32 mouse cellular contexts compared by ENCODE assay signal in the genomic region with DNA sequence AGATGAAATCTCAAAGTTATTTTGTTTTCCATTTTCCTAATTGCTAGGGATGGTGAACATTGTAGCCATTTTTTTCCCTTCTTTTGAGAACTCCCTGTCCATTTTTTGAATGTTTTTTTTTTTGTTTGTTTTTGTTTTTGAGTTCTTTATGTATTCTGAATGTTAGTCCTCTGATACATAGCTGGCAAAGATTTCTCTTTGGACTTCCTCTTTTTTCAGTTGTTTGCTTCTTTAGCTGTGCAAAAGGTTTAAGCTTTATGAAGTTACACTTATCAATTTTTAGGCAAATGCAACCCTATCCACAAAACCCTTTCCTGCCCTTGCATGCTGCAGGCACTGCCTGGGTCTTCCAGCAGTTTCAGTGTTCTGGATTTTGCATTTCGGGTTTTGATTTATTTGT.
"Had no signal": no experiment of that assay in that cellular context is flagged by ENCODE, and none has a peak within 500 bp of the region (broad histone marks: within the 10 kb centered on the region; RNA-seq: fewer than 3 reads in every experiment).

No protein-coding gene starts in this region.

- H3K4me3 ChIP-seq: limb, embryonic 10.5 days; limb, embryonic 12.5 days; limb, embryonic 13.5 days; limb, embryonic 15.5 days; liver, embryonic 12.5 days; liver, embryonic 13.5 days; liver, embryonic 15.5 days; lung, embryonic 15.5 days; megakaryocyte, embryonic 14.5 days; midbrain, embryonic 10.5 days; midbrain, embryonic 12.5 days; midbrain, embryonic 13.5 days; midbrain, embryonic 15.5 days; myocyte; neural tube, embryonic 12.5 days had no signal

- ATAC-seq: liver, embryonic 12.5 days; liver, postnatal 0 days; lung, postnatal 0 days; midbrain, embryonic 13.5 days; midbrain, embryonic 15.5 days; midbrain, embryonic 16.5 days had no signal

- H3K9ac ChIP-seq: limb, embryonic 12.5 days; limb, embryonic 13.5 days; limb, embryonic 15.5 days; liver, embryonic 12.5 days; liver, embryonic 13.5 days; liver, embryonic 14.5 days; liver, embryonic 15.5 days; liver, postnatal 0 days; lung, embryonic 14.5 days; lung, embryonic 15.5 days; midbrain, embryonic 12.5 days; midbrain, embryonic 13.5 days; midbrain, embryonic 15.5 days; neural tube, embryonic 12.5 days had no signal

- H3K36me3 ChIP-seq: limb, embryonic 10.5 days; limb, embryonic 12.5 days; limb, embryonic 13.5 days; limb, embryonic 15.5 days; liver, embryonic 12.5 days; liver, embryonic 13.5 days; liver, embryonic 15.5 days; lung, embryonic 15.5 days; midbrain, embryonic 10.5 days; midbrain, embryonic 12.5 days; midbrain, embryonic 13.5 days; midbrain, embryonic 15.5 days; neural tube, embryonic 12.5 days had no signal

- H3K27me3 ChIP-seq: limb, embryonic 12.5 days; limb, embryonic 15.5 days; liver, embryonic 12.5 days; liver, embryonic 13.5 days; liver, embryonic 15.5 days; lung, embryonic 15.5 days; midbrain, embryonic 12.5 days; midbrain, embryonic 13.5 days; midbrain, embryonic 15.5 days; neural tube, embryonic 12.5 days had no signal

- H3K4me2 ChIP-seq: limb, embryonic 12.5 days; limb, embryonic 13.5 days; limb, embryonic 15.5 days; liver, embryonic 11.5 days; liver, embryonic 12.5 days; liver, embryonic 13.5 days; liver, embryonic 15.5 days; lung, embryonic 14.5 days; lung, embryonic 15.5 days; midbrain, embryonic 11.5 days; midbrain, embryonic 12.5 days; midbrain, embryonic 13.5 days; midbrain, embryonic 15.5 days; neural tube, embryonic 12.5 days had no signal

- DNase-seq: left cerebral cortex, postnatal 4 days; liver; liver, embryonic 13.5 days; liver, postnatal 0 days; lung, adult 18-20 months; lung, adult 2 months; lung, embryonic 14.5 days; lung, postnatal 10 days; lung, postnatal 14 days; lung, postnatal 36 days; lung, postnatal 4 days; midbrain, embryonic 14.5 days had no signal

- H3K27ac ChIP-seq: limb, embryonic 10.5 days; limb, embryonic 12.5 days; limb, embryonic 13.5 days; limb, embryonic 15.5 days; liver, embryonic 12.5 days; liver, embryonic 13.5 days; liver, embryonic 14.5 days; liver, embryonic 15.5 days; lung, embryonic 15.5 days; macrophage; midbrain, embryonic 10.5 days; midbrain, embryonic 12.5 days; midbrain, embryonic 13.5 days; midbrain, embryonic 15.5 days; neural tube, embryonic 12.5 days had no signal

- H3K4me1 ChIP-seq: limb, embryonic 10.5 days; limb, embryonic 12.5 days; limb, embryonic 13.5 days; limb, embryonic 15.5 days; liver, embryonic 12.5 days; liver, embryonic 13.5 days; liver, embryonic 15.5 days; megakaryocyte, embryonic 14.5 days; midbrain, embryonic 10.5 days; midbrain, embryonic 12.5 days; midbrain, embryonic 13.5 days; midbrain, embryonic 15.5 days; neural tube, embryonic 12.5 days had no signal

- H3K9me3 ChIP-seq: limb, embryonic 10.5 days; limb, embryonic 12.5 days; limb, embryonic 15.5 days; liver, embryonic 12.5 days; liver, embryonic 13.5 days; liver, embryonic 15.5 days; lung, embryonic 15.5 days; midbrain, embryonic 10.5 days; midbrain, embryonic 13.5 days; midbrain, embryonic 15.5 days; neural tube, embryonic 12.5 days had no signal
